Mouse (Mus musculus) G1E-ER4 (cell line): ENCODE data around the gene Asb16. TPM values are rescaled to one million over a fixed set of nuclear protein-coding genes. Genes with fewer than 3 reads are reported as not detected.

Source experiments
- GATA1 ChIP-seq: IDR thresholded peaks from one replicate; pipeline ENCODE4 v1.8.0; 2012; ENCODE audit warnings: low read length, inconsistent platforms
- polyA plus RNA-seq: library from polyadenylated mRNA; stranded (reverse); fragments of >175 nt; gene quantifications from 2 replicates; pipeline ENCODE4 v1.2.3, GENCODE M21; 2012

Gene Asb16
- polyA plus RNA-seq, 1 experiment: not detected

GRCm38 (mm10) chr11:102311966-102312365, 43.4 kb downstream of the Asb16 start:
- no peak for TF ChIP-seq GATA1

GRCm38 (mm10) chr11:102312586-102312985, 44.0 kb downstream of the Asb16 start:
- TF ChIP-seq GATA1: no peak

- TF ChIP-seq GATA1: no peak
Observed at GRCm38 (mm10) chr11:102314321-102314720, 45.8 kb downstream of the Asb16 start.

- no peak for TF ChIP-seq GATA1
Observed at GRCm38 (mm10) chr11:102315690-102316571, 47.4 kb downstream of the Asb16 start.

GRCm38 (mm10) chr11:102316572-102317297, 48.2 kb downstream of the Asb16 start:
- no peak for TF ChIP-seq GATA1

GRCm38 (mm10) chr11:102317298-102317900, 48.9 kb downstream of the Asb16 start:
- no peak for TF ChIP-seq GATA1

- TF ChIP-seq GATA1: no peak
Observed at GRCm38 (mm10) chr11:102317901-102318575, 49.5 kb downstream of the Asb16 start.

GRCm38 (mm10) chr11:102318576-102319409, 50.2 kb downstream of the Asb16 start:
- no peak for TF ChIP-seq GATA1

GRCm38 (mm10) chr11:102319410-102319792, 50.9 kb downstream of the Asb16 start, which contains the start of gene Ubtf:
Gene Ubtf, minus strand, starts transcription at chr11:102319742.
- no peak for TF ChIP-seq GATA1

- TF ChIP-seq GATA1: no peak
Observed at GRCm38 (mm10) chr11:102319941-102320685, 51.6 kb downstream of the Asb16 start.

- TF ChIP-seq GATA1: no peak
Observed at GRCm38 (mm10) chr11:102320686-102321005, 52.1 kb downstream of the Asb16 start.

- no peak for TF ChIP-seq GATA1
Observed at GRCm38 (mm10) chr11:102321931-102322330, 53.4 kb downstream of the Asb16 start.

GRCm38 (mm10) chr11:102323516-102323915, 55.0 kb downstream of the Asb16 start:
- TF ChIP-seq GATA1: no peak

- TF ChIP-seq GATA1: no peak
Observed at GRCm38 (mm10) chr11:102327250-102327649, 58.7 kb downstream of the Asb16 start.
